Mouse (Mus musculus) fibroblast of lung, adult 2 months (primary cell): Measurements from ENCODE around the gene Cdh9.

Experiments used
- DNase-seq: peaks from one replicate; pipeline ENCODE4 v3.0.0-alpha.2; 2011; ENCODE audit warnings: low read depth

Cdh9 gene

GRCm38 (mm10) chr15:16728470-16729011 is at the start of gene Cdh9:
Cdh9 (plus strand) TSS chr15:16728756.
- no peak for DNase-seq

- DNase-seq: no peak
Measured at GRCm38 (mm10) chr15:16679096-16679495, 49.5 kb upstream of the Cdh9 start.

GRCm38 (mm10) chr15:16699821-16700220 is 28.7 kb upstream of the Cdh9 start:
- DNase-seq: no peak

GRCm38 (mm10) chr15:16702340-16702739 is 26.2 kb upstream of the Cdh9 start:
- no peak for DNase-seq

- DNase-seq: no peak
Measured at GRCm38 (mm10) chr15:16739088-16739487, 10.5 kb downstream of the Cdh9 start.

- no peak for DNase-seq
Measured at GRCm38 (mm10) chr15:16746672-16747071, 18.1 kb downstream of the Cdh9 start.

GRCm38 (mm10) chr15:16763252-16763651 is 34.7 kb downstream of the Cdh9 start:
- DNase-seq: no peak

- DNase-seq: no peak
Measured at GRCm38 (mm10) chr15:16784575-16784974, 56.0 kb downstream of the Cdh9 start.

GRCm38 (mm10) chr15:16792857-16793256 is 64.3 kb downstream of the Cdh9 start:
- DNase-seq: no peak

- DNase-seq: no peak
Measured at GRCm38 (mm10) chr15:16801302-16801701, 72.7 kb downstream of the Cdh9 start.

- DNase-seq: no peak
Measured at GRCm38 (mm10) chr15:16810787-16811186, 82.2 kb downstream of the Cdh9 start.

- DNase-seq: no peak
Measured at GRCm38 (mm10) chr15:16814035-16814434, 85.5 kb downstream of the Cdh9 start.

GRCm38 (mm10) chr15:16834761-16835160 is 106.2 kb downstream of the Cdh9 start:
- DNase-seq: no peak

GRCm38 (mm10) chr15:16882542-16882941 is 154.0 kb downstream of the Cdh9 start:
- no peak for DNase-seq

- DNase-seq: no peak
Measured at GRCm38 (mm10) chr15:16896674-16897073, 168.1 kb downstream of the Cdh9 start.
